Mouse (Mus musculus): ENCODE data around the gene Atp6v1d.

DNA sequence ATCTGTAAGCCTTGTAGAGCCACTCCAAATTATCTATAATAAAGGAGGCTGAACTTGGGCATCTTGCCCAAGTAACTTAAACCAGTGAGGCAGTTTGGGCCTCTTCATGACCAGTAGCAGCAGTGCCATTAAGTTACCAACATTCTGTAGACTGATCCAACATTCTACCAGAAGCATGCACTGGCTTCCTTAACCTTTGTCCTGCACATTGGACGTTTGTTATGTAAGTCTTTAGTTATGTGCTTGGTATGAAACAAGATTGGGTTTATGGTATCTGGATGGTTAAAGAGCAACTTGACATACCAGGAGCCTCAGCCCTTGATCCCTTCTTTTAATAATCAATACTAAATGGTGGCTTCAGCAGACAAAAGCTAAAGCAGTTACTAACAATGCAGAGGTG, 28.6 kb upstream of the Atp6v1d start:
- TF ChIP-seq CTCF (IDR thresholded peaks at IDR 0.05; ENCODE audit: low read depth, low read length), result no peak
- no peak for TF ChIP-seq TAL1 (conservative IDR thresholded peaks at IDR 0.05; ENCODE audit: low read depth, low read length)
- no peak for TF ChIP-seq POLR2AphosphoS5 (IDR thresholded peaks at IDR 0.05; ENCODE audit: insufficient replicate concordance, low read depth, low read length)
- no peak for TF ChIP-seq GATA1 (IDR thresholded peaks at IDR 0.05; ENCODE audit: borderline replicate concordance, low read length)
- TF ChIP-seq GATA2 (IDR thresholded peaks at IDR 0.05; ENCODE audit: borderline replicate concordance, low read depth, low read length), result no peak

Measured in G1E (cell line).